Mouse (Mus musculus): ENCODE measurements around the gene Insm1. TPM values are rescaled to one million over a fixed set of nuclear protein-coding genes. Genes with fewer than 3 reads are reported as not detected.
A peak's percentile ranks its signal among the peaks of the same experiment; 100 is the strongest.

Insm1 gene
- polyA plus RNA-seq, 1 experiment from 2014 or later = 1.2 TPM

- Histone ChIP-seq H3K27ac (replicated peaks) (no peak overlapping the region), H3K4me3 (replicated peaks) (no peak overlapping the region), H3K4me1 (peaks cover 41% of the 10 kb centered on the region), H3K4me2 (peak overlapping the region; percentile 58), H3K36me3 (no peaks in the 10 kb centered on the region), H3K9me3 (replicated peaks) (no peaks in the 10 kb centered on the region), H3K27me3 (replicated peaks) (peaks cover 27% of the 10 kb centered on the region), H3K9ac (replicated peaks) (no peak overlapping the region)
- no peak for ATAC-seq (ENCODE audit: low FRiP score)
- 2% methylated on average over 16 of the region's 16 CpGs for WGBS
Observed at GRCm38 (mm10) chr2:146217227-146217980, 4.3 kb upstream of the Insm1 start.

DNA sequence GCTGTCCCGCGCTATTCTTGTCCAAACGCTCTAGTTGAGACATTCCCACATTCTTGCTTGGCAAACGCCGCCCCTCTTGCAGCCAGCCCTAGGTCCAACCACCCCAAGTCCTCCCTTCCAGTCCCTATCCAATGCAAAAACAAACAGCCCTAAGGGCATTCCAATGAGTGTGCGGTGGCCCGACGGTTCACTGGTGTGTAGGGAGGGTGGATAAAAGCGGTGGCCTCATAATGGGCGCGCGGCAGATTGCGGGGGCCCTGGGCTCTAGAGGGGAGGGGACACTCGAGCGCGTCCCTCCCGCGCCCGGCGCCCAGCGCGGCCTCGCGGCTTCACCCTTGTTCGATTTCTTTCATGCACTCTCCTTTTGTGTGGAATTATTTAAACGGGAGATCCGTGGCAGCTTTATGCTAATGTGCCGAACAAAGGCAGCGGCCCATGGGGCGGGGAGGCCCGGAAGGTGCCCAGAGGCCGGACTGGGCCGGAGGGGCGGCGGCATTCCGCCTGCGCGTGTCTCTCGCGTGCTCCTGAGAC, 3.5 kb upstream of the Insm1 start:
- Histone ChIP-seq H3K27ac (replicated peaks) (no peak overlapping the region), H3K9me3 (replicated peaks) (no peaks in the 10 kb centered on the region), H3K4me1 (peaks cover 47% of the 10 kb centered on the region), H3K4me3 (replicated peaks) (peak overlapping the region; percentile 30), H3K27me3 (replicated peaks) (peaks cover 33% of the 10 kb centered on the region), H3K9ac (replicated peaks) (peak overlapping the region; percentile 28; the same call in 1 of the 2 replicates), H3K4me2 (peak overlapping the region; percentile 58), H3K36me3 (no peaks in the 10 kb centered on the region)
- ATAC-seq (ENCODE audit: low FRiP score) = no peak
- WGBS = 1% methylated on average over 40 of the region's 40 CpGs

DNA sequence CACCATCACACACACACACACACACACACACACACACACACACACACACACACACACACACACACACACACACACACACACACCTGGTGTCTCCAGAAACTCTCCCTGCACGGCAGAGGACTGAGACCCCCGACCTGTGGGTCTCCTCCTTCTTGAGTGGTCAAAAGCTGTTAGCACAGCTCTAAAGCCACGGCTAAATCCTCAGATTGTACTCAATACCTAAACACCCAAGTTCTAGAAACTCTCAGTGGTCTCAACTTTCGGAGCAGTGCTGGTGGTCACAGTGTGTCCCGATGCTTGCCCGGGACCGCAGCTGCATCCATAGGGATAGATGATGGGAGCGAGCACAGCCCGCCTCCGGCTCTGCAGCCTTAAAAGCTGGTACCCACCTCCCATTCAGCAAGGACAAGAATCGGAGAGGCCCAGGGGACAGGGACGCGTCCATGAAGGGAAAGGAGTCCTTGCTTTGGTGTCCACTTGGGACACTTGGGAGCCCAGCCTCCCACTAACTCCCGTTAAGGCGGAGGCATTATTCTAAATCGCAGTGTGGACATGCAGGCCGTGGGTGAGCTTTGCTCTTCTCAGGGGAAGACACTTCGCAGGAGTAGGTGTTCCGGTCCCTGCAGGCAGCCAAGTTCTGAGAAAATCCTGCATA, 2.7 kb upstream of the Insm1 start:
- Histone ChIP-seq H3K27ac (replicated peaks) (no peak overlapping the region), H3K36me3 (no peaks in the 10 kb centered on the region), H3K9me3 (replicated peaks) (no peaks in the 10 kb centered on the region), H3K27me3 (replicated peaks) (peaks cover 39% of the 10 kb centered on the region), H3K9ac (replicated peaks) (no peak overlapping the region), H3K4me2 (peak overlapping the region; percentile 58), H3K4me1 (peaks cover 55% of the 10 kb centered on the region), H3K4me3 (replicated peaks) (no peak overlapping the region)
- no peak for ATAC-seq (ENCODE audit: low FRiP score)
- WGBS = 4% methylated on average over 19 of the region's 19 CpGs

DNA sequence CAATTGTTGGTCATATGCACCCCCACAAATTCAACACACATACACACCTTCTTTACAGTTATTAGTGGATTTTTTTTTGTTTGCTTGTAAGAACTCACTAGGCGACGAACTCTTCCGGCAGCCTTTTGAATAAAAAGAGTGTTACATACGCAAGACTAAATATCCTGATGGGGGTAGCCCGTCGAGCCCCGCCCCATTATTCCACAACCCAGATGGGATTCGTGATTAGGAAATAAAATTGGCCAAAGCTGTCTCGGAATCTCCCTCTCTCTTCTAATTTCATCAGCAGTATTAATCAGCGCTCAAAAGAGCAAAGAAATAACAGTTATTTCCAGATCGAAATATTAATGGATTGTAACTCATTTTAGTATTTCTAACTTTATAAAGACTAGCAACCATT, 1.9 kb upstream of the Insm1 start:
- peaks cover 42% of the 10 kb centered on the region for H3K27me3 ChIP-seq (replicated peaks)
- no peaks in the 10 kb centered on the region for H3K36me3 ChIP-seq
- peaks cover 57% of the 10 kb centered on the region for H3K4me1 ChIP-seq
- no peak overlapping the region for H3K4me3 ChIP-seq (replicated peaks)
- H3K9me3 ChIP-seq (replicated peaks) = no peaks in the 10 kb centered on the region
- WGBS = 10% methylated on average over 11 of the region's 11 CpGs
- no peak overlapping the region for H3K9ac ChIP-seq (replicated peaks)
- H3K27ac ChIP-seq (replicated peaks) = no peak overlapping the region
- no peak overlapping the region for H3K4me2 ChIP-seq
- ATAC-seq (ENCODE audit: low FRiP score) = no peak

GRCm38 (mm10) chr2:146220591-146221075, 1.1 kb upstream of the Insm1 start:
- H3K4me2 ChIP-seq = peak overlapping the region; percentile 94
- H3K27me3 ChIP-seq (replicated peaks) = peaks cover 47% of the 10 kb centered on the region
- peak overlapping the region; percentile 87 for H3K27ac ChIP-seq (replicated peaks)
- H3K36me3 ChIP-seq = no peaks in the 10 kb centered on the region
- no peaks in the 10 kb centered on the region for H3K9me3 ChIP-seq (replicated peaks)
- ATAC-seq (ENCODE audit: low FRiP score) = no peak
- peak overlapping the region; percentile 67 for H3K4me3 ChIP-seq (replicated peaks)
- under 1% methylated on average over 24 of the region's 24 CpGs for WGBS
- no peak overlapping the region for H3K9ac ChIP-seq (replicated peaks)
- peaks cover 62% of the 10 kb centered on the region for H3K4me1 ChIP-seq

GRCm38 (mm10) chr2:146221929-146222278, 183 bp downstream of the Insm1 start:
- peaks cover 68% of the 10 kb centered on the region for H3K4me1 ChIP-seq
- ATAC-seq (ENCODE audit: low FRiP score) = peak; percentile 84

GRCm38 (mm10) chr2:146222279-146223175, 806 bp downstream of the Insm1 start:
- H3K4me1 ChIP-seq = peaks cover 63% of the 10 kb centered on the region
- peak; percentile 60 for ATAC-seq (ENCODE audit: low FRiP score)
- H3K9ac ChIP-seq (replicated peaks) = peak overlapping the region; percentile 63
- no peaks in the 10 kb centered on the region for H3K36me3 ChIP-seq
- under 1% methylated on average over 128 of the region's 133 CpGs for WGBS
- H3K27me3 ChIP-seq (replicated peaks) = peaks cover 61% of the 10 kb centered on the region
- peak overlapping the region; percentile 67 for H3K4me3 ChIP-seq (replicated peaks)
- peak overlapping the region; percentile 87 for H3K27ac ChIP-seq (replicated peaks)
- no peaks in the 10 kb centered on the region for H3K9me3 ChIP-seq (replicated peaks)
- peak overlapping the region; percentile 94 for H3K4me2 ChIP-seq

More at GRCm38 (mm10) chr2:146221929-146222278, 183 bp downstream of the Insm1 start:
- H3K27me3 ChIP-seq (replicated peaks) = peaks cover 55% of the 10 kb centered on the region
- H3K27ac ChIP-seq (replicated peaks) = peak overlapping the region; percentile 87
- H3K9me3 ChIP-seq (replicated peaks) = no peaks in the 10 kb centered on the region
- H3K9ac ChIP-seq (replicated peaks) = peak overlapping the region; percentile 63
- peak overlapping the region; percentile 94 for H3K4me2 ChIP-seq
- 0% methylated on average over 34 of the region's 44 CpGs for WGBS
- H3K36me3 ChIP-seq = no peaks in the 10 kb centered on the region
- peak overlapping the region; percentile 67 for H3K4me3 ChIP-seq (replicated peaks)

GRCm38 (mm10) chr2:146223176-146223905, 1.6 kb downstream of the Insm1 start:
- H3K4me1 ChIP-seq = peaks cover 55% of the 10 kb centered on the region
- ATAC-seq (ENCODE audit: low FRiP score) = no peak; the same call in 1 of the 2 replicates
- under 1% methylated on average over 70 of the region's 75 CpGs for WGBS

GRCm38 (mm10) chr2:146224141-146224540, 2.4 kb downstream of the Insm1 start:
- no peaks in the 10 kb centered on the region for H3K36me3 ChIP-seq
- no peak overlapping the region for H3K27ac ChIP-seq (replicated peaks)
- H3K9me3 ChIP-seq (replicated peaks) = no peaks in the 10 kb centered on the region
- H3K4me3 ChIP-seq (replicated peaks) = peak overlapping the region; percentile 67
- peak overlapping the region; percentile 94 for H3K4me2 ChIP-seq
- H3K4me1 ChIP-seq = peaks cover 50% of the 10 kb centered on the region
- H3K27me3 ChIP-seq (replicated peaks) = peaks cover 64% of the 10 kb centered on the region
- 5% methylated on average over 7 of the region's 7 CpGs for WGBS
- peak overlapping the region; percentile 63; the same call in 1 of the 2 replicates for H3K9ac ChIP-seq (replicated peaks)
- ATAC-seq (ENCODE audit: low FRiP score) = no peak

More at GRCm38 (mm10) chr2:146223176-146223905, 1.6 kb downstream of the Insm1 start:
- Histone ChIP-seq H3K9me3 (replicated peaks) (no peaks in the 10 kb centered on the region), H3K4me3 (replicated peaks) (peak overlapping the region; percentile 67), H3K27ac (replicated peaks) (peak overlapping the region; percentile 87), H3K27me3 (replicated peaks) (peaks cover 62% of the 10 kb centered on the region), H3K4me2 (peak overlapping the region; percentile 94), H3K36me3 (no peaks in the 10 kb centered on the region), H3K9ac (replicated peaks) (peak overlapping the region; percentile 63)

GRCm38 (mm10) chr2:146225818-146226217, 4.1 kb downstream of the Insm1 start:
- Histone ChIP-seq H3K36me3 (no peaks in the 10 kb centered on the region), H3K4me1 (peaks cover 45% of the 10 kb centered on the region), H3K4me2 (peak overlapping the region; percentile 25; the same call in 1 of the 2 replicates), H3K27ac (replicated peaks) (no peak overlapping the region), H3K9me3 (replicated peaks) (no peaks in the 10 kb centered on the region), H3K9ac (replicated peaks) (no peak overlapping the region), H3K27me3 (replicated peaks) (peaks cover 63% of the 10 kb centered on the region), H3K4me3 (replicated peaks) (no peak overlapping the region)
- no peak for ATAC-seq (ENCODE audit: low FRiP score)
- WGBS = 15% methylated on average over 6 of the region's 6 CpGs
